Mouse (Mus musculus) megakaryocyte-erythroid progenitor cell, adult 5-6 weeks (primary cell): ENCODE results near the gene Elf3. TPM values are rescaled to one million over a fixed set of nuclear protein-coding genes. Genes with fewer than 3 reads are reported as not detected.
A peak's percentile ranks its signal among the peaks of the same experiment; 100 is the strongest.
"Not testable (repeated sequence)": the region's sequence is repeated elsewhere in the genome, so short reads cannot be mapped to it uniquely, and the experiment has no call there.

Experiments
- ATAC-seq: replicated peaks from 2 replicates; pipeline ENCODE4 v1.8.0; 2016; ENCODE audit warnings: mild to moderate bottlenecking, inconsistent platforms; ENCODE audit not compliant: severe bottlenecking, poor library complexity, low FRiP score, low TSS enrichment
- total RNA-seq, 2 experiments: library from RNA; stranded (forward) in 1 of 2; stranded (reverse) in 1 of 2; fragments of 200-1000, 215-1000 nt in 1 of 2; fragments of >200 nt in 1 of 2; fragmentation: Nextera tagmentation in 1 of 2; gene quantifications; 2 replicates each; pipeline ENCODE4 v1.2.3; 2014 to 2017

Elf3 gene
- total RNA-seq, 2 experiments from 2014 or later = not detected

DNA sequence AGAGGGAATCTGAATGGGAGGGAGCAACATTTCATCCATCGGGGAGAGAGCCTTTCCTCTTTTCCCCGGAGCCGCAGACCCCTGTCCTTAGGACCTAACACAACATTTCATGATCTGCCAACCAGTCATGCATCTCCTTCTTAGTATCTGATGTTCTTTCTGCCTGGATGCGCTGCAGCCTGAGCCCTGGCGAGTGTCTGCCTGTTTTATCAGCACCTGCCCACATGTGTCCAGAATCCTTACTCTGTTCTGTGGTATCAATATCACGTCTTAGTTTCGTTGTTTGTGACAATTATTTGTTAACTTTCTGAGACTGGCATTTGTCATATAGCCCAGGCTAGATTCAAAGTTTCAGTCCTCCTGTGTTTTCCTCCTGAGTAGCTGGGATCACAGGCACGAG, 14.4 kb downstream of the Elf3 start:
- ATAC-seq = peak; percentile 71; the same call in 1 of the 2 replicates

DNA sequence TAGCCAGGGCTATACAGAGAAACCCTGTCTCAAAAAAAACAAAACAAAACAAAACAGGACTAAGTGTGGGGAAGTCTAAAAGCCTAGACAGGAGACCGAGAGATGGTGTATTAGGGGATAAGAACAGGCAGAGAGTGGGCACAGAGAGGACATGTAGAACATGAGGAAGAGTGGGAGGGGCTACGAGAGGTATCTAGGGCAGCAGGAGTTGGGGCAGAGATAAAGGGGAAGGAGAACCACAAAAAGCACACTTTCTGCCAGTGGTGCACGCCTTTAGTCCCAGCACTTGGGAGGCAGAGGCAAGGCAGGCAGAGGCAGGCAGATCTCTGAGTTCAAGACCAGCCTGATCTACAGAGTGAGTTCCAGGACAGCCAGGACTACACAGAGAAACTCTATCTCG, 18.2 kb downstream of the Elf3 start:
- peak; percentile 86 for ATAC-seq

DNA sequence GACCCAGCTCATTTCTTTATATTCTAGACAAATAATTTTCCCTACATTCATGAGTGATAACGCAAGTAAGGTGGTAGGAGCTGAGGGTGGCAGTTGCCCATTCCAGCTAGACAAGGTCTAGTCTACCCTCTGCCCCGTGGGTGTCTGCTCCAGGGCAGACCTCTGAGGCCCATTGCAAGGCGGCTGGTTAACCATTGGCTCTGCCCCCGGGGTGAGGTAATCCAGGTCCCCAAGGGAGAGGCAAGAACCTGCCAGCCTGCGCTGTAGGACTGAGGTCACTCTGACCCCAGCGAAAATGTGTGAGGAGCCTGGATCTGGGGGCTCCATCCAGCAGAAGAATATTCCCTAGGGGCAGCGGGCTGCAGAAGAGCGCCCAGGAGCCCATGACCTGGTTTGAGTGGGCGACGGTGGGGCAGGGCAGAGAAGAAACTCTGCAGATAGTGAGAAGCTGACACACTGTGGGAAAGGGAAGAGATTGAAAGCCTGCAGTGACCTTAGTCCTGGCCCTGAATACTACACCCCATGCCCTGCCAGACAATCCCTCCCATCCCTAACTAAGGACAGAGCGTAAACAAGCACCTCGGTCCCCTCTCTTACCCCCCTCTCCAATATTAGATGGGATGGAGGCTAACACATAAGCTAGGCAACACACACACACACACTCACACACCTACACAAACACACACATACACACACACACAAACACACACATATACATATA, 21.1 kb downstream of the Elf3 start:
- ATAC-seq = no peak

DNA sequence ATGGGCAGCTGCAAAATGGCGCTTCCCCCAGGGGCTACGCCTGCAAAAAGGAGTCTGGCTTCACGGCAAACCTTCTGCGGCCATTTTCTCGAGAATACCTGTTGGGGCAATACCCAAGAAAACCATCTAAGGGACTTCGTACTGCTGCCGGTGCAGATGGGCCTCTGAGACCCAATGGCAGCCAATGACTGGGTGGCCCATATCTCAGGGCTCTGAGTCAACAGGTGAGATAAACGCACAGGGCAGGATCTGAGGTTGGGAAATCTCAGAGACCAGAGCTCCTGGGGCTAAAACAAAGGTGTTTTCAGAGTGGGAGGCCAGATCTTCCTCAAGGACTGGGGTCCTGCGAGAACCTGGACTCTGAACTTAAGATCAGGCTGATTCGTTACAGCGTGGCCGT, 23.6 kb downstream of the Elf3 start:
- no peak for ATAC-seq

DNA sequence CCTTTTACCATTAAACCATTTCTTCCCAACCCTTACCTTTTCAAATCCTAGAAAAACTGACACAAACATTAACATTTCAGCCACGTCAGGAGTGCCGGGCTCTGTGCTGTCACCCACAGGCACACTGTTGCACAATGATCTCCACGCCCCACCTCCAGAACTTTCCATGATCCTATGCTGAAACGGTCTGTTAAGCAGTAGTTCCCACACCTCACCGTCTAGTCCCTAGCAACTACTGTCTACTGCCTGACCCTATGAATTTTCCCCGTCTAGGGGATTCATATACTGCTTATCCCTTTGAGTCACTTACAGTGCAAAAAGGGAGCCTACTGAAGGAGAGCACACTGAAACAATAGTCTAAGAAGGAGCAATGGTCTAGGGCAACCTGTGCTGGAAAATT, 24.4 kb downstream of the Elf3 start:
- no peak for ATAC-seq

DNA sequence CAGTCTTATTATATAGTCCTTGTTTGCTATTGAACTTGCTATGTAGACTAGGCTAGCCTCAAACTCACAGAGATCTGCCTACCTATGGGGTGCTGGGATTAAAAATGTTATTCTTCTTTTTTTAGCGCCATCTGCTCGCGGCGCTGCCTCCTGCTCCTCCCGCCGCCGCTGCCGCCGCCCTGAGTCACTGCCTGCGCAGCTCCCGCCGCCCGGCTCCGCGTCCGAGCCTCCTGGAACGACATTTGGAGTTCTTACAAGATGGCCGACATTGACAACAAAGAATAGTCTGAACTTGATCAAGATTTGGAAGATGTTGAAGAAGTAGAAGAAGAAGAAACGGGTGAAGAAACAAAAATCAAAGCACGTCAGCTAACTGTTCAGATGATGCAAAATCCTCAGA, 26.5 kb downstream of the Elf3 start:
- not testable (repeated sequence) for ATAC-seq

DNA sequence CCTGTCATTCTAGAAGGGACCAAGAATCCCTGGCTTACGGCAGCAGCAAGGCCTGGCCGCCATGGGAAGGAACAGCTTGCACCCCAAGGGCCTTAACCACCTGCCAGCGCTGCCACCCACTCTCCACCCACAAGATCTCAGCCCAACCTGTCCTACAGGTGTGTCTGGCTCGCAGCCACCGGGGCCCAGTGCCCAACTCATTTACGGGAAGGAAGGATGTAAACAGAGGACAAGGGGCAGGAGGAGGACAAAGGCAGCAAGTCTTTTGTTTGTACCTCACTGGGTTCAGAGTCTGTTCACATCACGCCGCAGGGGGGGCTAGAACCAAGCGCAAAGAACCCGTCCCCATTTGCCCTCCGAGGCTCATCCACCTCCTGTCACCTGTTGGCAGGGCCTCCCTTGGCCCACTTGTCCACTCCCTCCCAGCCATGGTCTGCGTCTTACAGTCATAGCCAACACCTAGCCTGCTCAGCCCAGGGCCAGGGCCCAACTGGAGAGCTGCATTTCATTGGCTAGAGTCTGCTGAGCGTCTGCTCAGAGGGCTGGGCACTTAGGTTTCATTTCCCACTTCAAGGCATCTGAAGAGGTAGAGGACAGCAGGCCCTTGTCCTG, 30.9 kb downstream of the Elf3 start:
- ATAC-seq = no peak

DNA sequence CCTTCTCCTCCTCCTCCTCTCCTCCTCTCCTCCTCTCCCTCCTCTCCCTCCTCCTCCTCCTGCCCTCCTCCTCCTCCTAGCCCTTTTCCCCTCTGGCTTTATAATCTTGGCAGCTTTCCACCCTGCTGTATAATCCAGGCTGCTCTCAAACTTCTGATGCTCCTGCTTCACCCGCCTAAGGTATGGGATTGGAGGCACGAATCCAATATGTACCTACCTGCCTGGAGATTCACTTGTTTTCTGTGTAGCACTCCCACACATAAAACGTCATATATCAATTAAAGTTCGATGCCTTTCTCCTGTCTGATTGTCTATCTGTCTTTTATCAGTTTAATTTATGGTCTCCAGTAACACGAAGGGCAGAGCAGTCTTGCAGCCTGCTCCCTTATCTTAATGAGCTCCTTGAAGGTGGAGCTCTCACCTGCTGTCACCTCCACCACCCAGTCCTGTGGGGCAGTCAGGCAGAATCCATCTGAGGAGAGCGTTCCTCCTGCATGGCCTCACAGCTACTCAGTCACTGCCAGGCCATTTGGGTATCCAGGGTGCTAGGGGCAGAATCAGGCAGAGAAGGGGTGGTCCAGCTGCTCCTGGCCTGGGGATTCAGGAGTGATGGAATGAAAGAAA, 33.3 kb downstream of the Elf3 start:
- peak; percentile 31; the same call in 1 of the 2 replicates for ATAC-seq

DNA sequence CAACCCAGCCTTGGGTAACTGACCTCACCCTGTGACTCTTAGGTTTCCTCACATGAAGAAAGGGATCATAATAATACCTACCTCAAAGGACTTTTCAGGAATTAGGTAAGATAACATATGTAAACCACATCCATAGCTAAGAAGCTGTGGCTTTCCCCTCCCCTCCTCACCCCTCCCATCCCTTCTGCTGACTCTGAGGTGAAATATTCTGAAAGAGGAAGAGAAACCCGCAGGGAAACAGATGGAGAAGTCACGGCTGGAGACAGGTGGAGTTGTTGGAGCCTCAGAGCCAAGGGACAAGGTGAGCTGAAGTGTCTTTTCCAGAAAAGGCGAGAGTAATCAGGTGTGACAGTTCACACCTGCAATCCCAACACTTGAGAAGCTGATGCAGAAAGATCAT, 34.2 kb downstream of the Elf3 start:
- ATAC-seq = no peak

DNA sequence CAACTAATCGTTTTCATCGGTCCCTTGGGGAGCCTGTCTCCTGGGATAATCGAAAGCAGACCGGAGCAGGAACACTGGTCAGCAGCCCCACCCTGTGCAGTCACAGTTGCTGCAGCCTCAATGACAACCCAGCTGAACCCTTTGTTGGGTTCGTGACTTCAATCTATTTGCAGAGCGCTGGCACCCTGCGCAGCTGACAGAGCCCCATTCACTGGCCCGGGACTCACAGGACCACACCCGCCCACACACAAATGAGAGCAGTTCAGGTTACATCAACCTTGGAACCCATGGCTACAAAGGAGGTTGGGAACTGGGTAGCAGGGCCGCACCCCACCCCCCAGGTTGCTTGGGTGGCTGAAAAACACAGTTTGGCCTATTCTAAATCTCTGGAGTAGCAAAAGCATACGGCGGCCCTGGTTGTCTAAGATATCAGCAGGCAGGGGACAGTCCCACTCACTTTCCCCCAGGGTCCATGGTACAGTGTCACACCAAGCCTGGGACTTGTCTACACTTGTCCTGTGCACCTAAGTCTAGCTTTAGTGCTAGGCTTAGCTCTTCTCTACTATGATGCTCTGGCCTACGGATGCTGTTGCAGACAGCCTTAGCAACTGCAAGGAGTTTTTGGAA, 40.6 kb downstream of the Elf3 start:
- ATAC-seq = no peak

DNA sequence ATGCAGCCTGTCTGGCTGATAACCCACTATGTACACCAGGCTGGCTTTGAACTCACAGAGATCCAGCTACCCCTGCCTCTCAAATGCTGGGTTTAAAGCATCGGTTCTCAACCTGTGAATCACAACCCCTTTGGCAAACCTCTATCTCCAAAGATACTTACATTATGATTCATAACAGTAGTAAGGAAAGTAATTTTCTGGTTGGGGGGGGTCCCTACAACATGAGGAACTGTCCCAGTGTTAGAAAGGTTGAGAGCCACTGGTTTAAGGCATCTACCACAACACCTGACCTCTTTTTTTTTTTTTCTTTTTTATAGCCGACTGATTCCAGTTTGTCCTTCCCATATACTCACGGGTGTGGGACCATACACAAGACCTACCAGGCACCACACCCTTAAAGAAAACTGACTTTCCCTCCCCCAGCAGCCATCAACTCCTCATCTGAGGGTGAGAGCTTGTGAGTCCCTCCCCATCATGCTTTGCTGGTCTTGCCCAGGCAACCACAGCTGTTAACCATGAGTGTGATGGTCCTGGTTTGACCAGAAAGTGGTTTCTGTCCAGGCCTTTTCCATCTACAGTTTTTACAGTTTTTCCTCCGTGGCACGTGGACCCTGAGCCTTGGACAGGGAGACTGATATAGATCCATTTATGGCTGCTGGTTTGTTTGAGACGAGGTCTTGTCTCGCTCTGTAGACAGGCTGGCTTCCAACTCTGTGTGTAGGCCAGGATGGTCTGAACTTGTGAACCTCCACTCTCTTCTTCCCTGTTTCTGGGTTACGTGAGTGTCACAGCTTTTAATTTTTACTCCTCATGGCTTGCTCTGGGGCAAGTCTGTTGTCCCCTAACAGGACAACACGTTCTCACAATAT, 44.4 kb downstream of the Elf3 start:
- ATAC-seq = no peak

DNA sequence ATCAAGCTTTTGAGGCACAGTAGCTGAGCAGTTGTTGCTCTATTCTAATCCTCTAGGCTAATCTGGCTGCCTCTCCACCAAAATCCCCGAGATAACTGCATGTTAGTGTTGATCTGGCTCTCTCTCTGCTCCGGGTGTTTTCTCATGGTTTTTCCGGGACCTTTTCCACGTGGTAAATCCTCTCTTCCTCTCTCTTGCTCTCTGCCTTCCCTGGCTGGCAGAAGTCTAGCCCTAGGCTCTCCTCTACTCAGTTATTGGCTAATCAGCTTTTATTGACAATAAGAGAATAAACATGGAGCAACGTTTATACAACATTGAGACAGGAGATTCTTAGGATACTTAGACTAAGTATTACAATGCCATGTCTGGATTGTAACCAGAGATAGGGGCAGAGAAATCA, 47.9 kb downstream of the Elf3 start:
- no peak for ATAC-seq

DNA sequence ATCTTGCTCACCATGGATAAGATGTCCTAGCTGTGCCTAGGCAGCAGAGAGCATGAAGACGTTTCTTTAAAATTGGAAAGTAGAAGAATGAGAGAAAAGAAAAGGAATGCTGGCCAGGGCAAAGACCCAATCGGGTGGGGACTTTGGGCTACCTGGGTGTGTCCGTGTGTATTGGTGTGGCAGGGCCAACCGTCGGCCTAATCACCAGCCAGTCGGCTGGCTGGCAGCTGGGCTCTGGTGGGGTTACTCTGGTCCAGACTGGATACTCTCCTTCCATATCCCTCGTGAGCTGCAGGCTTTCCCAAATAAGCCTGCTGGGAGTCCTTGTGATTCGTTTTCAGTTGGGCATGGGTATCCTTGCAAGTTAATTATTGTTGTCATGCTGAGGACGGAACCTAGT, 49.7 kb downstream of the Elf3 start:
- ATAC-seq = no peak

DNA sequence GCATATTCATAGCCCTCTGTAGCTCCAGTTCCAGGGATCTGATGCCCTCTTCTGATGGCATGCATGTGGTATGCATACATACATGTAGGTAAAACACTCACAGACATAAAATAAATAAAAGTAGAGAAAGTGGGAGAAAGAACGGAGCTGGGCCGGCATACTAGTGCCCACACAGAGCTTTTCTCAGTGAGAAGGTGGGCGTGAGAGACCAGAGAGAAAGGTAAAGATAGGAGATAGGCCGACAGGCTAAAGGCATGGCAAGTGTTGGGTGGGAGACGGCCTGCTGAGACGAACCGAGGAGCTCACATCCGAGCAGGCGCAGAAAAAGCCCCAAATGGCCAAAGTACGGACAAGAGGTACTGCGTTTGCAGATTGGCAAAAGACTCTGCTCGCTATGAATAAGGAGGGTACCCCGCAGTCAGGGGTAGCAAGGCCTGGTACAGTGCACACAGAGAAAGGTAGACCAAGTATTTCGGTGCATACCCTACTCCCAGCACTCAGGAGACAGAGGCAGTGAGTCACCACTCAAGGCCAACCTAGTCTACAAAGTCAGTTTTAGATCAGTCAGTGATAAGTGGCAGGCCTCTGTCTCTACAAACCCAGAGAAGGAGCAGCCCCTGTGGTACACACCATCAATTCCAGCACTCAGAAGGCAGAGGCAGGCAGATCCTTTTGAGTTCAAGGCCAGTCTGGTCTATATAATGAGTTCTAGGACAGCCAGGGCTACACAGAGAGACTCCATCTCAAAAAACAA, 51.6 kb downstream of the Elf3 start:
- ATAC-seq = no peak

DNA sequence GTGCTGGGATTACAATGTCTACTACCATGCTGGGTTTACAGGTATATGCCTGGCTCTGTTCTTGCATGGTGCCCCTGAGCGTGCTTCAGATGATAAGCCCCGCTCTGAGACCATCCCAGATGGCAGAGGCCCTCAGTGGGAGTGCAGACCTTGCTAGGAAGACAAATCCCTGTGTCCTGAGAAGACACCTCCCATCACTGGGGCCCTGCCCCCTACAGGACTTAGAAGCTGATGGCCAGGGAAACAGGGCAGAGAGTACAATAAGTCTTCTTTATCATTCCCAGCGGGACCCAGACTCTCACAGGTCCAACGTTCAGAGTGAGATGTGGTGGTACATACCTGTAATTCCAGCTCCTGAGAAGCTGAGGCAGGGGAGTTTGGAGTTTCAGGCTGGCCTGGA, 53.1 kb downstream of the Elf3 start:
- ATAC-seq = no peak

DNA sequence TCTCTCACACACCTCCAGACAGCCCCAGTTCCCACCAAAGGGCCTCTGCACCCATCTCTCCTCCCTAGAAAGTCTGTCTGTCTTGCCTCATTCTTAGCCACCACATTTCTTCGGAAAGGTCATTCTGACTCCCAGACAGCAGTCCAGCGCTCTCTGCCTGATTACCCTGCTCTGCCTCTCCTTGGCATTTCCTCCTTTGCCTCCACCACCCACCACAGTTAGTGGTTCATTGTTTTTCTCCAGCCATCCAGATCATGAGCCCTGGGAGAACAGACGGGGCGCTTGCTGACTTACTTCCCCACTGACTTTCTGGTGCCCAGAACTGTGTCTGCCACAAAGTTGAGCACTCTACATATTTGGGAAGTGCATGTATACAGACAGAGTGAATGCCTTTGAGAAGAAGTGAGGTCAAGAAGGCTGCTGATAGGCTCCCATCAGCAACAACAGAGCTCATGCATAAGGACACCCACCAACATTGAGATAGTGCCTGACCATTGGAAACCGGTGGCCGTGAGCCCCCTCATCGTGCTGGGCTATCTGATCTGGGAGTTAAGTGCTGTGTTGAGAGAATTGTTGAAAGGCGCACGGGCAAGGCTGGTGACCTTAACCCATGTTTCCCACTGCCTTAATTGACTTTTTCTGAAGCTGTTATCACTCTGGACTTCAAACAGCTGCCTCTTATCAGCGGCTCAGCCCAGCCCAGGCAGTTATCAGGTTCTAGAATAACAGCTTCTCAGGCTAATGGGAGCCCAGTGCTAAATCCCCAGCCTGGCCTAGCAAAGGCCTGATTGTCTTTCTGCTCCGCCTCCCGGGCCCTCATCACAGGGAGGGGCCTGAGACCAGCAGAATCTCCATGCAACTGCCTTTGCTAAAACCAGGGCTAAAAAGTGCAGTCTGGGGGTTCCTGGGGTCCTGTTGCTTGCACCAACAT, 53.9 kb downstream of the Elf3 start:
- ATAC-seq = peak; percentile 92
